Mouse (Mus musculus) right cerebral cortex, postnatal 10 days (tissue): ENCODE measurements around the gene Etnk1.
A peak's percentile ranks its signal among the peaks of the same experiment; 100 is the strongest.

ENCODE experiments used
- DNase-seq, 2 experiments: peaks; one replicate each; pipeline ENCODE4 v3.0.0; 2021; ENCODE audit warnings: low spot score in 2 of 2

Gene Etnk1

DNA sequence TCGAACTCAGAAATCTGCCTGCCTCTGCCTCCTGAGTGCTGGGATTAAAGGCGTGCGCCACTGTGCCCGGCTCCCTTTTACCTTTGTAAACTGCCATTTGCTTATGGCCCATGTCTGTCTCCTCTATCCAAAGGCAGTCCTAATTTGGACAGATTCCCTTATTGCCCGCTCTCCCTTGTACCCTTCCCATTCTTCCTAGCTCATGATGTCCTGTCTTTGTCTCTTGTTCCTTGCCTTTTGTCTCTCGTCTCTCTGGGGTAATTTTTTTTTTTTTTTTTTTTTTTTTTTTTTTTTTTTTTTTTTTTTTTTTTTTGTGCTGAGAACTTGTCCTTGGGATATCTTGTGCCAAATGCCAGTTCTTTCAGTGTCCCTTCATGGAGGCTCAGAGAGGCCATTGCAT is 46.4 kb downstream of the Etnk1 start:
- no peak for DNase-seq

DNA sequence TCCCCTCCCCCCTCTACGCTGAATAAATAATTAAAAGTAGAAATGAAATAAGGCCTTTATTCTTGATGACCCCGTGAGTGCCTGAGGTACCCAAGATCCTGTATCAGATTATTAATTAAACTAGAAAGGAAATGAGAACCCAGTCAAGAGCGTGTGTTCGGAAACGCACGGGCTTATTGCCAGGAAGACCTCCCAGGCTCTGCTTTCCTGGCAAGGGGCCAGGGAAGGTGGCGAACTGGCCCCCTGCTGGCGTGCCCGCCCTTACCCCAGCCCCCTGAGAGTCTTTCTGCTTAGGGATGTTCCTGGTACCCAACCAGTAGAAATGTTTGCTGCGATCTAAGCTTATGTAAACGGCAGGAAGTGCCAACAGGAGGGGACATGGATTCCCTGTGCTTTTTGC is 49.2 kb downstream of the Etnk1 start:
- DNase-seq = no peak

DNA sequence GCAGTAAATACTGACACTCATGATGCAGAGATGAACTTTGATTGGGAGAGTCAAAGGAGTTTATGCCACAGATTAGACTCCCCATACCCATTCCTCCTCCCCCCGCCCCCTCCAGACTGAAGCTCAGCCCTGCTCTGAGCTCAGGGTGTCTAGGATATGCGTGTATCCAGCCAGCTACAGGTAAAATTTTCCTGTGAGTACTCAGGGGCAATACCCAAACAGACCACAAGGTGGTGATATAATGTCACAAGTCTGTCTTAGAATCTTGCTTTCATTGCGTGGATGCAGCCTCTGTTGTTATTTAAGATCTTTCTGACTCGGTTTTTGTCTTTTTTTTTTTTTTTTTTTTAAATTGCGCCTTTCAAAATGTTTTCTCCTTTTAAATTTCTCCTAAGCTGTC is 52.3 kb downstream of the Etnk1 start:
- peak; percentile 74 to 81 for DNase-seq

DNA sequence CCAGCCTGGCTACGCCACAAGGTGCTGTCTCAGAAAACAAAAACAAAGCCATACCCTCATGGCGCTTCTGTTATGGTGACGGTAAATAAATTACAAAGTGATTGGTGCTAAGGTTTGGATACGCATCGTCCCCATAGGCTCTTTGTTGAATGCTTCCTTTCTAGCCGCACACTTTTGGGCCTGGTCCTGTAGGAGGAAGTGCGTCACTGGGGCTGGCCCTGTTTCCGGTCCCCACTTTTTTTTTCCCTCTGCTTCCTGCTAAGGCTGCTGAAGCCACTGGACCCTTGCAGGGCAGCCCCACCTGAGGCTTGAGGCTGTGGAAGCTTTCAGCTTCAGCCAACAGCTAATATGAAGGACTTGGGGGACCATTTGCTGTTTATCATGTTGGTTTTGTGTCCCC is 54.2 kb downstream of the Etnk1 start:
- no peak for DNase-seq

DNA sequence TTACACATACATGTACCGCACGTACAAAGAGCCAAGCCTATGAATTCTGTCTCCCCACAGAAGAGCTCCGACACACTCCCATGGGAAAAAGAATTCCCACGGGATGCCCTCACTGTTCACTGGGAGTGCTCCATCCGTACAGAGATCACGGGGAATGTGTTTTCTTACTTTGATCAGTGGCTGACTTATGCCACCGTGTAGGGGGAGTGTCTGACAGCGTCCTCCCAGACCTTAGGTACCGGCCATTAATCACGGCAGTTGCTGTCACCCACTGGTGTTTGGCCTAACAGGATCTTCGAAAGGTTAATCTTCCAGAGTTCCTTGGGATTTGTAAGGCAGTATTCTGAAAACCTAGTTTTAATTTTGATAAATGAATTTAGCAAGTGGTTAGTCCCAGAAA is 57.0 kb downstream of the Etnk1 start:
- no peak for DNase-seq

DNA sequence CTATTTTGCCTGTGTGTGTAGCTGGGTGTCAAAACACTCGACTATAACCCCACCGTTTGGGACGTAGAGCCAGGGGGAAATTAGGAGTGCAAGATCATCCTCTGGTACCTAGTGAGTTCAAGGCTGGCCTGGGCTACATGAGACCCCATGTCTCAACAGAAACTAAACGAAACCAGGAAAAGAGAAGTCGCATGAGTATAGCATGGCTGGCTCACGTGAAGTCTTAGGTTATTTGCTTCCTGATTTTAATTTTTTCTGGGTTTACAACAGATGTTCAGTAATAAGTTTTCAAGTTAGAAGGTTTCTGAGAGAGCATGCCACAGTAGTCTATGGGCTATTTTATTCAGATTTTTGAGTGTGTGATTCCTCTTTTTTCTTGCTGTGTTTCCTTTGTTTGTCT is 57.9 kb downstream of the Etnk1 start:
- DNase-seq = no peak

DNA sequence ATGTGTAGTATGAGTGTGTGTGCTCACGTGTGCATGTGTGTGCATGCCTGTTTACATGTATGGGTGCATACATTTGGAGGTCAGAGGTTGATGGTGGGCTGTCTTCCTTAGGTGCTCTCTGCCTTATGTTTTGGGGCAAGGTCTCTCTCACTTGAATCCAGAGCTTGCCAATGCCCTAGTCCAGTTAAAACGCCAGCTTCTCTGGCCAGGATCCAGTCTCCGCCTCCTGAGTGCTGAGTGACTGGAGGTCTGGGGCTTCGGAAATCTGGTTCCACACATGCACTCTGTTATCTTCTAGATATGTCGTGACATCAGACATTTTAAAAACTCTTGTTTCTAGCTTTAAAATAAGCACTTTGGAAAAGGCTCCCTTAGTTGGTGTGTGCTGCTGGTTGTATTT is 61.7 kb downstream of the Etnk1 start:
- DNase-seq = no peak

DNA sequence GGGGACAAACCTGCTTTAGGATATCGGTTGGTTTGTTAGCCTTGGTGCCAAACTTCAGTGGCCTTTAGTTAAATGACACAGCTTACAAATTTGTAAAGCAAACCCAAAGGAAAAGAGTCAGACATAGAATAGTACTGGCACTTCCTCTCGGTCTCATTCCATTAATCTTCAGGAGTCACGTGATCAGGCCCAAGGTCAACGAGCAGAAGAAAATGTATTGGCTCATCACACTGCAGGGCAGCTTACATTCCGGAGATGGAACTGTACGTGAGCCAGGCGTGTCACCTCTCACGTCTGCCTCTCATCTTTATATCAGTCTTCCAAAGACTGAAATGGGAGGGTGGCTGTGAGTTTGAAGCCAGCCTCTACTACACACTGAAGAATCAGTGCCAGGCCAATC is 62.9 kb downstream of the Etnk1 start:
- DNase-seq = no peak

DNA sequence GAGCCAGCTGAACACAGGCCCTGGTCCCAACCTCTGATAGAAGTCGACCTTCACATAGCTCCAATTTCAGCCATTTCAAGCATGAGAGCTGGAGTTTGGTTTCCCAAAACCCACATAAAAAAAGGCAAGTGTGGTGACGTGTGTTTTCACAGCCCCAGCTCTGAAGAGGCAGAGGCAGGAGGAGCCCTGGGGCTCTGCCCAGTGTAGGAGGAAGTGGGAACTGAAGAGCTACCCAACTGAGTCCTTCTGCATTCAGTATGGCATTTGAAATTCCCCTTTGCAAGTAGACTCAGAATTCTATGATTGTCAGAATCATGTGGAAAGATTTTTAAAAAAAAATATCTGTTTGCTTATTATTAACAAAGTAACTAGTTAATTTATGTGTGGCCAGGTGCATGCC is 63.9 kb downstream of the Etnk1 start:
- DNase-seq = no peak

DNA sequence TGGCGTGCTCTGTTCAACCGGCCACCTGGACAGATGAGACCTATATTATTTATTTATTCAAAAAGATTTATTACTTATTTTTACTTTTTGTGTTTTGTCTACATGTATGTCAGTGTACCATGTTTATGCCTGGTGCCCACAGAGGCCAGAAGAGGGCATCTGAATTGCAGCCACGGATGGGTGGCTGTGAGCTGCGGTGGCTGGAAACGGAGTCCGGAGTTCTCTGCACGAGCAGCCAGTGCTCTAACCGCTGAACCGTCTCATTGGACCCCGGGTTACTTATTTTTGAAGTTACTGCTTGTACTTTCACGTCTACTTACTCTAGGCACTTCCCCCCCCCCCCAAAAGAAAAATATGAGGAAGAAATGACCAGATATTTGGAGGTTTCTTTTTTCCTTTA is 65.7 kb downstream of the Etnk1 start:
- no peak for DNase-seq

DNA sequence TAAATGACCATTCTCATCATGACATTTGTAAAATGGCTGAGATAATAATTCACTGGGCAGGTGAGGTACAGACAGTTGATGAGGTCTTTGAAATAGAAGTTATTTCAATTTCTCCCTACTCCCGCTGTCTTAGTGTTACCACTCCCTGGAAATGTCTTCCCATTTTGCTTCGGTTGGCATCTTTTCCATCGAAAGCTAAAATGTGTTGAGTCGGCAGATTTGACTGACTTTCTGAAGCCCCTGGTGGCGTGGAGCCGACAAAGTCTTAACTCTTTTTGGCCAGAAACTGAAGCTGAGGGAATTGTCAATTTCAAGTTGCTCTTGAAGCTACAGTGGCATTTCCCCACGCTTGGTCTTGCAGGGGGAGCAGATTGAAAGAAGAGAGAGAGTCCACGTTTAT is 67.8 kb downstream of the Etnk1 start:
- DNase-seq = no peak

DNA sequence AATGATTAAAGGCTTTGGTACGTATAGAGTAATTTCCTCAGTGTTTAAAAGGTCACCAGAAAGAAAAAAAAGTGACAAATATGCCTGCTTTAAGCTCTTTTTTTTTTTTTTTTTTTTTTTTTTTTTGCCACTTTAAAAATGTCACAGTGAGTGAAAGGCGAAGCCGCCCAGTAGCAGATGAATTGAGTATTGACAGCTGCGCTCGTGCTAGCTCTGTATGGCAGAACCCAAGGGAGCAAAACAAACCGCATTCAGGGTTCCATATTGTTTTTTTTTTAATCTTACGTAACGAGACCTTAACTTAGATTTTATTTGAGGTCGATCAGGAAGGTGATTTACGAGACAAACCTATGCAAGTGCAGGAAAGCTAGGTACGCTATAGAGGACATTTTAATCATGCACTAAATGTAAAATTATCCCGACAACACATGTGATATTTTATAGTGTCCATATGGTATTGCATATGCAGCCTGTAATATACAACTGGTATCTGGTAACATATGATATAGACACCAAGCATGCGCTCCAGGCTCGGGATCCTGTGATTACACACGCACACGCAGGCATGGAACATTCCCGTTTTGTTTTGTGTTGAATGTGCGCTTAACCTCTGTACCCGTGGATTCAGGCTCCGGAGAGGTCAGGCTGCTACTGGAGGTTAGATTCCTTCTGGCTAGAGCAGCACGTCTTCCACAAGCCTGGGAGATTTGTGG is 72.5 kb downstream of the Etnk1 start:
- no peak for DNase-seq

DNA sequence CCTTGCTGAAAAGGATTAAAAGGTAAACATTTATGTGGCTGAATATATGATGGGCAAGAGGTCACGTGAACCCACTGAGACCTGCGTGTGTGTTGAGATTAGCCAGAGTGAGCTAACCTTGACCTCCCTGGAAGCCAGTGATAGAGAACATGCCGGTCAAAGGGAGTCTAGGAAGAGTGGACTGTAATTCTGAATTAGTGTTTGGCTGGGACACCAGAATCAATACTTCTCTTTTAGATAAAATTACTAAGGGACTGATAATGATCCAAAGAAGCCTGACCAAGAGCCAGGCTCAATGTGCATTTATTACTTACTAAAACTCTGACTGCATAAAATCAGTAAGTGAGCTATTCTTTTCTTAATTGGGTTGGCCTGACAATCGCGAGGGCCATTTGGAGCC is 76.2 kb downstream of the Etnk1 start:
- DNase-seq = no peak

DNA sequence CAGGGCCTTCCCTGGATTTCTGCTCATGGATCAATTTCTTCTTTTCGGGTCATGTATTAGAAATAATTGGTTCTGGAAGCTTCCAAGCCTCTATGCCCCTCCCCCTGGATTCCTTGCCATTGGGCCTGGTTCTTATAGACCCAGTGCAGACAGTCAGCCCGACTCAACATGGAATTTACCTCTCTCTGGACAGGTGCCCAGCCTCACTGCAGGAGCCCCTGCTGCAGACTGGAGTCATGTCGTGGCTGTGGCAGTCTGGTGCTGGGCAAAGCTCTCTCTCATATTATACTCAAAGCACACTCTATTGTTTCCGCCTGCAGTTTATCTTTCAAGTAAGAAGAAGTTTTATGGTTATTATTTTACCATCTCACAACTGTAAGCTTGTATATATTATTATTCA is 90.9 kb downstream of the Etnk1 start:
- no peak for DNase-seq

DNA sequence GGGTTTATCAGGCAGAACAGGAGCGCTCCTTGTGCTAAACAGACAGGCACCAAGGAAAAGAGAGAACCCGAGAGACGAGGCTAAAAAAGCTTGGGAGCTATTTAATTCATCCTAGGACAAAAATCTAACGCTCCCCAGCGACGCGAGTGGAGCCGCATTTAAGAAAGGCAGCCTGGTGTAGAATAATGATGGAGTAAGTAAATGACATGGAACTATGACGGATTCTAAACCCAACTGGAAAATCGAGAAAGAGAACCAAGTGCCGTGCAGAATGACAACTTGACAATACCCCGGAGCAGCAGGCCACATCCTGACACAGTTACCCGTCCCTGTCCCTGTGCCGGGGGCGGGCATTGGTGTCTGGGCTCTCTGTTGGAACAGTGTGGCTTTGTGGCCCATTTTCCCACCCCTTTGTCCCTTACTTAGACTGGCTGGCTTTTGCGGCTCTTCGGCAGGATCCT is 92.2 kb downstream of the Etnk1 start:
- peak; percentile 55 to 72 for DNase-seq

DNA sequence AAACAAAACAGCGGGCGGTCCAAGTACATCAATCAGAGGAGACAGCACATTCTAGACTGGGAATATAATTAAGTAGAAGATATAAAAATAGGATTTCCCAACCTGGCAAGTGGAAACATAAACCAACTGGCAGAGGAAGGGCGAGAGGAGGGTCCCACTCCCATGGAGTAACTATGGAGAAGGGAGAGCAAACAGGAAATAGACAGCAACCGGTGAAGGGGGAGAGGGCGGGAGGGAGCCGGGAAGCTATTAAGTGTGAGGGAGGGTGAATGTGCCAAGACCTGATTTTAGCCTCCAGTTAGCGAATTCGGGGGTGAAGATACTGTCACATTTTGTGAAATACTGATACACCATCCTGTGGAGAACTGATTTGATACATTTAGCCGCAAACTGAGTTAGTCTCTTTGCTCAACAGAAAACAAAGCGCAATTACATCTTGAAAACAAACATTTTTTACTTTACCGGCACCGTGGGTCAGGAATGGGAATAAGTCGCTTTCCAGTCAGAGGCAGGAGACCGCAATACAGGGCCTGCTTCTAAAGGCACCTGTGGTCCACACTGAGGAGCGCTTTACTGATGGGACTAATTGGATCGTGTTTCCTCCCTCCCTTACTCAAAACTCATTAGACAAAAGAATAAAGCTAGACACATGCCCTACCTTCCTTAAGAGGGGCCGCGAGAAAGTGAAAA is 93.0 kb downstream of the Etnk1 start:
- no peak for DNase-seq

DNA sequence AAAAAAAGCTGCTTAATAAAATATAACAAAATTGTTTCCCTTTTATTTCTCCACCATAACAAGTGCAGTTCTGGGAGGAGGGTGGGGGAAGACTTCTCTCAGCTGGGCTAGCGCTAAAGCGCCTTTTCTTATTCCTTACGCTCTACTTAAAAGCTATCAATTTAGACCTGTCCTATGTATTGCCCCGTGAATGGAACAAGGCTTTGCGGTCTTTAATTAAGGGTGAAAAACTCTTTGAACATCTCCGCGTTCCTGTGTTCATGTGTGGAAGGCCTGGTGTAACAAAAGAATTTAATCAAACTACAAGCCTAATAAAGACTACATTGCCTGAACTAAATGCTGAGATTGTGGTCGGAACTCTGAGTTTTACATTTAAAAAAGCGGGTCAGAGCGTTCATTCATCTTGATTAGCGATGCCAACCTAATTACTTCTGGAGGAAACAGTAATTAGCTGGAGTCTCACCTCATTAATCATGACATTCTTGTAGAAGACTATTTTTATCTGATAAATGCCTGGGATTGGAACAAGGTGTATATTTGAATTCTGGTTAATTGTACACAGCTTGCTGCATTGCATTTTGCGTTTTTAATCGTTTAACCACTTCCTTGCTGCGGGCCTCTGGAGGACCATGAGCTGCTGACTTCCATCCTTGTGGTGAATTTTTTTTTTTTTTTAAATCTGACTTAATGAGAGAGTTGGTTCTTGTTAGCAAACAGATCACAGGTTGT is 93.7 kb downstream of the Etnk1 start:
- no peak for DNase-seq

DNA sequence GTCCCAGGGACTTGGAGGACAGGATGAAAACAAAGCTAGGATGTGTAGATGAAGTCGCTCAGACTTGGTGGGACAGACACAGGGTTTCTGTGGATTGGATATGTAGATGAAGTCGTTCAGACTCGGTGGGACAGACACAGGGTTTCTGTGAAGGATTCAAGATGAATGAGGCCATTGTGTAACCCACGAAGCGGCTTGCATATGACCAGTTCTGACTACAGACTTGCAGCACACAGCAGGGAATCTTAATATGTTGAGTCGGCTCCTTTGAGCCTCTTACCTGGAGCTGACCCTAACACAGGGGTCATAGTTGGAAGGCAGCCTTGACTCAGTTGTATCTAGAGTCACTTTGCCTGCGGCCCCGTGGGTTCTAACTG is 94.3 kb downstream of the Etnk1 start:
- peak in 1 of 2 experiments; percentile 64 for DNase-seq

DNA sequence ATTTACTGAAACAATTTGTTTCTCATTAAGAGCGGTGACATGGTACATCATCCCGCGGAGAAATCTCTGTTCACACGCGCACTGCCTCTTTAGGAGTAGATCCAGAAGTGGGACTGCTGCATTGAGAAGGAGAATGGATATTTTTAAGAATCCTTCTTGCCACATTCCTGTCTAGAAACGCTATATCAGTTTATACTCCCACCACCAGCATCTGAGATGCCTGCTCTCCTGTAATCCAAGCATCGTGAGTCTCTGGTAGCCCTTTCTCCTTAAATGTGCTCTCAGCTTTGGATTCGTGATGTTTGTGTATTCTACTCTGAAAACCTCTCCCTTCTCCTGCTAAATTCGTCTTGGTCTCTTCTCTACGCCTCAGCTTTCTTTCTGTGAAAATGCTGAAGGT is 98.5 kb downstream of the Etnk1 start:
- DNase-seq = peak in 1 of 2 experiments; percentile 41

DNA sequence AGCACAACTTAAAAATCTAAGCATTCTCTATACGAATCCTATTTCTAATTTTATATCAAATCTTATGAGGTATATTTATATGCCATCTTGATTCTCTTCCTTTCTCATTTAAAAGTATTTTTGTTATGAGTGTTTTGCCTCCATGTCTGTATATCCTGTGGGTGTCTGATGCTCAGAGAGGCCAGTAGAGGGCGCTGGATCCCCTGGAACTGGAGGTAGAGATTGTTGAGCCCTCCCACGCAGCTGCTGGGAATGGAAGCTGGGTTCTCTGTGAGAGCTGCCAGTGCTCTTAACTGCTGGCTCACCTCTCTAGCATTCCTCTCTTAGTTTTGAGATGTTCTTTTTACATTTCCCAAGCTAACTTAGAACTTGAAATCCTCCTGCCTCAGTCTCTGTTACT is 112.2 kb downstream of the Etnk1 start:
- DNase-seq = no peak
